Mouse (Mus musculus) layer of hippocampus, postnatal 25 days (tissue): Measurements from ENCODE around the gene Cdv3. TPM values are rescaled to one million over a fixed set of nuclear protein-coding genes. Genes with fewer than 3 reads are reported as not detected.

Experiments used
- DNase-seq, 2 experiments: peaks; one replicate each; pipeline ENCODE4 v3.0.0; 2022; ENCODE audit warnings: mixed read lengths in 2 of 2, low spot score in 1 of 2; ENCODE audit errors: extremely low spot score in 1 of 2
- total RNA-seq, 2 experiments: library from RNA; stranded (reverse); gene quantifications; 2 replicates each; pipeline ENCODE4 v1.2.3; 2021

Gene Cdv3
- total RNA-seq, result 10 to 100 TPM; 65.9 to 70.4 TPM

GRCm38 (mm10) chr9:103365290-103366247 lies at the start of gene Cdv3:
Gene Cdv3, minus strand, starts transcription at chr9:103365840.
- peak; percentile 90 for DNase-seq

- DNase-seq, result no peak
These were observed 47.8 kb upstream of the Cdv3 start for GRCm38 (mm10) chr9:103413457-103413856.

- no peak for DNase-seq
These were observed 43.5 kb upstream of the Cdv3 start for GRCm38 (mm10) chr9:103409119-103409518.

GRCm38 (mm10) chr9:103408136-103408777 lies 42.6 kb upstream of the Cdv3 start:
- no peak for DNase-seq

GRCm38 (mm10) chr9:103403331-103403973 lies 37.8 kb upstream of the Cdv3 start:
- no peak for DNase-seq

- DNase-seq, result peak in 1 of 2 experiments; percentile 20
These were observed 33.0 kb upstream of the Cdv3 start for GRCm38 (mm10) chr9:103398509-103399157.

GRCm38 (mm10) chr9:103393256-103393655 lies 27.6 kb upstream of the Cdv3 start:
- DNase-seq, result no peak

- DNase-seq, result no peak
These were observed 26.2 kb upstream of the Cdv3 start for GRCm38 (mm10) chr9:103391796-103392372.

GRCm38 (mm10) chr9:103389261-103389660 lies 23.6 kb upstream of the Cdv3 start:
- DNase-seq, result no peak

GRCm38 (mm10) chr9:103387011-103387653 lies 21.5 kb upstream of the Cdv3 start:
- DNase-seq, result no peak

GRCm38 (mm10) chr9:103386573-103386972 lies 20.9 kb upstream of the Cdv3 start:
- no peak for DNase-seq

- DNase-seq, result no peak
These were observed 20.0 kb upstream of the Cdv3 start for GRCm38 (mm10) chr9:103385600-103385999.

GRCm38 (mm10) chr9:103384141-103384796 lies 18.6 kb upstream of the Cdv3 start:
- no peak for DNase-seq

- no peak for DNase-seq
These were observed 17.9 kb upstream of the Cdv3 start for GRCm38 (mm10) chr9:103383576-103383975.

GRCm38 (mm10) chr9:103382989-103383388 lies 17.3 kb upstream of the Cdv3 start:
- DNase-seq, result no peak

GRCm38 (mm10) chr9:103380566-103380965 lies 14.9 kb upstream of the Cdv3 start:
- no peak for DNase-seq

- no peak for DNase-seq
These were observed 13.6 kb upstream of the Cdv3 start for GRCm38 (mm10) chr9:103379199-103379598.

- DNase-seq, result no peak
These were observed 13.0 kb upstream of the Cdv3 start for GRCm38 (mm10) chr9:103378686-103379085.
